Mouse (Mus musculus) C2C12 (cell line): ENCODE results near the gene Tep1.

ENCODE experiments used
- CEBPB ChIP-seq: IDR thresholded peaks from one replicate; pipeline ENCODE4 v1.6.1; 2011; ENCODE audit warnings: low read depth, mild to moderate bottlenecking, control low read depth, moderate library complexity
- CTCF ChIP-seq: IDR thresholded peaks from one replicate; pipeline ENCODE4 v1.5.1; 2011; ENCODE audit not compliant: control insufficient read depth, insufficient read depth, insufficient read length
- FOSL1 ChIP-seq: IDR thresholded peaks from one replicate; pipeline ENCODE4 v1.8.0; 2011; ENCODE audit warnings: mild to moderate bottlenecking, low read length; ENCODE audit not compliant: poor library complexity, insufficient read depth, severe bottlenecking
- MAX ChIP-seq: IDR thresholded peaks from one replicate; pipeline ENCODE4 v1.6.1; 2011; ENCODE audit warnings: mild to moderate bottlenecking, control low read depth
- MYOD1 ChIP-seq: IDR thresholded peaks from one replicate; pipeline ENCODE4 v1.6.1; 2011; ENCODE audit warnings: low read depth; ENCODE audit not compliant: control insufficient read depth, insufficient read length
- MYOG ChIP-seq: IDR thresholded peaks from one replicate; pipeline ENCODE4 v1.6.1; 2011; ENCODE audit not compliant: control insufficient read depth, insufficient read length; ENCODE audit errors: extremely low read depth
- USF1 ChIP-seq: IDR thresholded peaks from one replicate; pipeline ENCODE4 v1.6.1; 2011; ENCODE audit warnings: low read depth, mild to moderate bottlenecking, control low read depth, moderate library complexity

- TF ChIP-seq CTCF: no peak
- TF ChIP-seq USF1: no peak
- TF ChIP-seq FOSL1: no peak
- no peak for TF ChIP-seq MAX
- no peak for TF ChIP-seq MYOD1
- no peak for TF ChIP-seq MYOG
- no peak for TF ChIP-seq CEBPB
These were observed 43.8 kb downstream of the Tep1 start for GRCm38 (mm10) chr14:50826579-50826978.
